Mouse (Mus musculus): ENCODE data around the gene Mrrf.

Gene Mrrf

GRCm38 (mm10) chr2:36136300-36136941 is at the start of gene Mrrf, which contains the start of gene Rbm18:
TSS of gene Mrrf (plus strand) at chr2:36136389.
TSS of gene Rbm18 (minus strand) at chr2:36136773.
- POLR2A ChIA-PET = interaction anchor here in 3 of 4 experiments (0.5 to 1.6 kb wide), 15 partner anchors 9 to 1497 kb away, joined by 3 to 7 read pairs (median 3); partner anchors contain the start of gene Pdcl (in 1 of the 3)
- CTCF ChIA-PET = no interaction called here

- POLR2A ChIA-PET = interaction anchor here in 2 of 4 experiments (0.7 to 1.3 kb wide), 8 partner anchors 9 to 1270 kb away, joined by 3 to 8 read pairs (median 3); partner anchors contain the start of gene Pdcl (in 1 of the 2)
- CTCF ChIA-PET = interaction anchor here in 2 of 4 experiments (1.1 to 1.6 kb wide), 5 partner anchors 11 to 106 kb away, joined by 3 read pairs; no protein-coding TSS in a partner anchor
Observed at GRCm38 (mm10) chr2:36089190-36089589, 47.0 kb upstream of the Mrrf start.

GRCm38 (mm10) chr2:36090853-36091741 is 45.1 kb upstream of the Mrrf start:
- ChIA-PET CTCF (interaction anchor here (0.6 to 1.5 kb wide), 6 partner anchors 83 to 131 kb away, joined by 3 to 6 read pairs (median 4); no protein-coding TSS in a partner anchor), POLR2A (interaction anchor here (0.6 to 3.6 kb wide), 28 partner anchors 9 to 1613 kb away, joined by 3 to 22 read pairs (median 4); partner anchors contain the start of genes Lhx6 (in 3 of the 4), Mrrf (in 2 of the 4), Rbm18 (in 2 of the 4) and Ttll11 (in 2 of the 4))

GRCm38 (mm10) chr2:36092748-36093147 is 43.4 kb upstream of the Mrrf start:
- POLR2A ChIA-PET = interaction anchor here in 3 of 4 experiments (0.6 to 3.6 kb wide), 6 partner anchors 10 to 144 kb away, joined by 3 to 22 read pairs (median 8); partner anchors contain the start of genes Lhx6 (in 1 of the 3), Mrrf (in 1 of the 3), Rbm18 (in 1 of the 3) and Ttll11 (in 1 of the 3)
- CTCF ChIA-PET = no interaction called here

- CTCF ChIA-PET = no interaction called here
Observed at GRCm38 (mm10) chr2:36093301-36093700, 42.9 kb upstream of the Mrrf start.

GRCm38 (mm10) chr2:36093914-36094475 is 42.2 kb upstream of the Mrrf start:
- ChIA-PET POLR2A (interaction anchor here in 2 of 4 experiments (1.2 to 3.6 kb wide), 4 partner anchors 9 to 115 kb away, joined by 3 to 22 read pairs (median 8); partner anchors contain the start of genes Lhx6 (in 1 of the 2) and Ttll11 (in 1 of the 2)), CTCF (interaction anchor here in 1 of 4 experiments (0.7 kb wide), 1 partner anchor 213 kb away, joined by 3 read pairs; no protein-coding TSS in a partner anchor)

More at GRCm38 (mm10) chr2:36093301-36093700, 42.9 kb upstream of the Mrrf start:
- POLR2A ChIA-PET = interaction anchor here in 2 of 4 experiments (1.2 to 3.6 kb wide), 5 partner anchors 9 to 114 kb away, joined by 3 to 22 read pairs (median 8); partner anchors contain the start of genes Lhx6 (in 1 of the 2), Mrrf (in 1 of the 2), Rbm18 (in 1 of the 2) and Ttll11 (in 1 of the 2)

- POLR2A ChIA-PET = interaction anchor here in 1 of 4 experiments (0.6 kb wide), 1 partner anchor 11 kb away, joined by 3 read pairs; no protein-coding TSS in a partner anchor
- CTCF ChIA-PET = no interaction called here
Observed at GRCm38 (mm10) chr2:36097129-36097815, 38.9 kb upstream of the Mrrf start.

GRCm38 (mm10) chr2:36098021-36098420 is 38.2 kb upstream of the Mrrf start:
- CTCF ChIA-PET = interaction anchor here in 1 of 4 experiments (0.5 kb wide), 1 partner anchor 994 kb away, joined by 3 read pairs; no protein-coding TSS in a partner anchor
- POLR2A ChIA-PET = interaction anchor here in 2 of 4 experiments (0.6 to 0.9 kb wide), 2 partner anchors 10 to 38 kb away, joined by 3 read pairs; partner anchors contain the start of gene Mrrf (in 1 of the 2)

- CTCF ChIA-PET = no interaction called here
- POLR2A ChIA-PET = interaction anchor here in 1 of 4 experiments (1.4 kb wide), 1 partner anchor 9 kb away, joined by 3 read pairs; no protein-coding TSS in a partner anchor
Observed at GRCm38 (mm10) chr2:36099739-36100138, 36.5 kb upstream of the Mrrf start.

- CTCF ChIA-PET = interaction anchor here (0.6 to 2.0 kb wide), 6 partner anchors 79 to 133 kb away, joined by 3 to 28 read pairs (median 4); no protein-coding TSS in a partner anchor
- POLR2A ChIA-PET = interaction anchor here (0.6 to 2.0 kb wide), 12 partner anchors 8 to 192 kb away, joined by 3 to 13 read pairs (median 5); partner anchors contain the start of genes Mrrf (in 2 of the 4), Rbm18 (in 2 of the 4), Morn5 (in 1 of the 4) and Ndufa8 (in 1 of the 4)
Observed at GRCm38 (mm10) chr2:36101866-36102558, 34.2 kb upstream of the Mrrf start.

GRCm38 (mm10) chr2:36102559-36102946 is 33.6 kb upstream of the Mrrf start:
- CTCF ChIA-PET = interaction anchor here (0.6 to 2.0 kb wide), 6 partner anchors 79 to 132 kb away, joined by 3 to 28 read pairs (median 4); no protein-coding TSS in a partner anchor
- POLR2A ChIA-PET = interaction anchor here (0.6 to 2.0 kb wide), 10 partner anchors 9 to 124 kb away, joined by 3 to 13 read pairs (median 7); partner anchors contain the start of genes Mrrf (in 2 of the 4), Rbm18 (in 2 of the 4), Morn5 (in 1 of the 4) and Ndufa8 (in 1 of the 4)

GRCm38 (mm10) chr2:36103069-36103554 is 33.1 kb upstream of the Mrrf start:
- CTCF ChIA-PET = interaction anchor here in 2 of 4 experiments (1.6 to 2.0 kb wide), 2 partner anchors 80 to 95 kb away, joined by 3 to 8 read pairs; no protein-coding TSS in a partner anchor
- POLR2A ChIA-PET = interaction anchor here in 2 of 4 experiments (1.6 to 2.0 kb wide), 6 partner anchors 10 to 33 kb away, joined by 4 to 13 read pairs (median 8); partner anchors contain the start of genes Mrrf (in 1 of the 2) and Rbm18 (in 1 of the 2)

- ChIA-PET POLR2A (interaction anchor here in 3 of 4 experiments (1.0 to 3.4 kb wide), 11 partner anchors 10 to 100 kb away, joined by 3 to 22 read pairs (median 8); partner anchors contain the start of genes Mrrf (in 1 of the 3) and Rbm18 (in 1 of the 3)), CTCF (no interaction called here)
Observed at GRCm38 (mm10) chr2:36103555-36104367, 32.4 kb upstream of the Mrrf start.

GRCm38 (mm10) chr2:36104436-36104955 is 31.7 kb upstream of the Mrrf start:
- ChIA-PET POLR2A (interaction anchor here in 3 of 4 experiments (0.7 to 3.4 kb wide), 8 partner anchors 12 to 973 kb away, joined by 3 to 22 read pairs (median 4); partner anchors contain the start of genes Mrrf (in 1 of the 3) and Rbm18 (in 1 of the 3)), CTCF (no interaction called here)
